Mouse (Mus musculus): ENCODE results near the gene Bcar3. TPM values are rescaled to one million over a fixed set of nuclear protein-coding genes. Genes with fewer than 3 reads are reported as not detected.

Gene Bcar3
- polyA plus RNA-seq, 1 experiment from 2014 or later = 24.9 TPM

DNA sequence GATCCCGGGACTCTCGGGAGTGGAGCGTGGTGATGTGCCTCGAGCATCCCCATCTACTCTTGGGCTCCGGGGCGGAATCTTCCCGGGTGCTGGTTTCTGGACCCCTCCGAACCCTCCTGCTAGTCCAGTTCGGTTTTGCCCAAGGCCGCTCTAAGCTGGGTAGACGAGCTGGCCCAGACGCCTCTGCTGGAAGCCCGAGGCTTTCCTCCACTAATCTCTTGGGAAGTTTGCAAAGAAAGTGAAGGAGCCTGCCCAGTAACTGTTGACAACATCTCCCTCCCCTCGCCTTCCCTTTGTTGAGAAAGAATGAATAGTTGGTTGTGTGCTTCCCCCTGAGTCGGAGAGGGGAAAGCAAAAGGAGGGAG is 126.5 kb downstream of the Bcar3 start:
- ChIA-PET CTCF (interaction anchor here (1.0 to 2.1 kb wide), 7 partner anchors 8 to 56 kb away, joined by 3 to 14 read pairs (median 4); no protein-coding TSS in a partner anchor), POLR2A (interaction anchor here (0.6 to 1.3 kb wide), 6 partner anchors 10 to 104 kb away, joined by 3 to 5 read pairs (median 4); no protein-coding TSS in a partner anchor)
- no peak for DNase-seq (ENCODE audit: low read depth, low spot score)
- peak; percentile 40 for ATAC-seq
- H3K27me3 ChIP-seq = no peaks in the 10 kb centered on the region
- in situ Hi-C loops (cut with MboI; ENCODE audit: low pct_unique_long_range_greater_than_20kb) = no loop called here
- no peak for TF ChIP-seq CTCF (IDR thresholded peaks at IDR 0.05)

DNA sequence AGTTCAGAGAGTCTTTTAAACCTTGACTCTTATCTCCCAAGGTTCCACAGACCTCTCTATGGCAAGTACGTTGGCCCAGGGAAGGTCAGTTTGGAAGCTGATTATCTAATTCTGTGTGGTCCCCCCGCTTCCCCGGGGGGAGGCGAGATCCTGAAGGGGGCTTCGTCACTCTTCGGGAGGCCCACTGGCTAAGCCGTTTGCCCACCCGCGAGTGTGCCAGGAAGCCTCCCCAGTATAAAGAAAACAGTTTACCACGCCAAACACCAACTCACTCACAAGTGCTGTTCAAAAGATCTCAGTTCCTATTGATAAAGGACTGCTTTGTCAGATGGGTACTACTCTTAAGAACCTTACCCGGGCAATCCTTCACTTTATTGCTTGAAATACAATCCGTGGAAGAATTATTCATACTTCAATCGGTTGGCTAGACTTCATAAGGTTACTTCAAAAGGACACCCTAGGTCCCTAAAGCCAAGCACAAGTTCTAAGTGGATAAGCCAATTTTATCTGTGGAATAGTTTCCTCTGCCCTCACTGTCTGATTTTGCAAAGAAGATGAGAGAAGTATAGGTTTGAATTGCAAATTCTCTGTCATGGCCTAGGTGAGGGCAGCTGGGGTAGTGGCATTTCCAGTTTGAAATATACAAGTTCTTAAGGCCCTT is 127.2 kb downstream of the Bcar3 start:
- ATAC-seq = no peak
- no peaks in the 10 kb centered on the region for H3K27me3 ChIP-seq
- in situ Hi-C loops (cut with MboI; ENCODE audit: low pct_unique_long_range_greater_than_20kb) = no loop called here

DNA sequence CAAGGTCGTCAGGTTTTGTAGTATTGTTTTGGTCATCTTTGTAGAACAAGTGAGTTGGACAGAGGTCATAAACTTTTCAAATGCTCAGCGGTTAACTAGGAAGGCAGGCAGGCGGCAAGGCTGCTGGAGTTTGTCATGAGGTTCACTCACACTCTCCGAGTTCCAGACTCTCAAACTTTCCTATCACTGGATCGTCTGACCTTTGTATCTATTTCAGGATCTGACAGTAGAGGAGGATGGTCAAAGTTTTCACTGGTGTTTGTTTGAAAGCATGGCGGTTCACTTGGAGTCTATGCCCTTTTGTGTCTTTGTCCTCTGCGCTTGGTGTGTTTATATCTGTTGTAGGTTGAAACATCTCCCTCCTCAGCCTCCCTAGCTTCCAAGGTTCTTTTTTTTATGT is 127.9 kb downstream of the Bcar3 start:
- CTCF ChIA-PET = interaction anchor here (1.1 to 1.6 kb wide), 4 partner anchors 10 to 37 kb away, joined by 3 to 6 read pairs (median 4); no protein-coding TSS in a partner anchor
- TF ChIP-seq CTCF (IDR thresholded peaks at IDR 0.05) = no peak
- DNase-seq (ENCODE audit: low read depth, low spot score) = no peak
- POLR2A ChIA-PET = no interaction called here
- no peaks in the 10 kb centered on the region for H3K27me3 ChIP-seq
- no peak for ATAC-seq
- in situ Hi-C loops (cut with MboI; ENCODE audit: low pct_unique_long_range_greater_than_20kb) = no loop called here

More for the DNA sequence above, 127.2 kb downstream of the Bcar3 start:
- POLR2A ChIA-PET = interaction anchor here (0.7 kb wide), 2 partner anchors 12 to 43 kb away, joined by 3 to 4 read pairs; no protein-coding TSS in a partner anchor
- no peak for DNase-seq (ENCODE audit: low read depth, low spot score)
- no peak for TF ChIP-seq CTCF (IDR thresholded peaks at IDR 0.05)
- CTCF ChIA-PET = interaction anchor here (1.0 to 2.1 kb wide), 5 partner anchors 9 to 57 kb away, joined by 3 to 14 read pairs (median 5); no protein-coding TSS in a partner anchor

DNA sequence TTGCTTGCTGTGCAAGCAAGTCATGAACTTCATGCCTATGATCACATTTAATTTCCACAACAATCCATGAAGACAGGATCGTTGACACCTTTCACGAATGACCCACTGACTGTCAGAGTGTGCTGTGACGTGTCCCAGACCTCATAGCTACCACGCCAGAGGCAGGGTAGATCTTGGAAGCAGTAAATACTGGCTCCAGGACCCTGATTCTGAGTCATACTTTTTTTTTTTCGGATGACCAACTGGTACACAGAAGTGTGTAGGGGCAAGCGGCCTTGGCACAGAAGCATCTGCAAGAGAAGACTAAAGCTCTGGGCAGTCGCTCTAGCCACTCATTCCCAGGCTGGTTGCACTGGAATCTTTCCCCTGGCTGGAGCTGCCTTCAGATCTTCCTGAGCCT is 128.3 kb downstream of the Bcar3 start:
- no peak for TF ChIP-seq CTCF (IDR thresholded peaks at IDR 0.05)
- ATAC-seq (no peak), DNase-seq (ENCODE audit: low read depth, low spot score) (no peak)
- POLR2A ChIA-PET = interaction anchor here (1.0 kb wide), 1 partner anchor 9 kb away, joined by 3 read pairs; no protein-coding TSS in a partner anchor
- in situ Hi-C loops (cut with MboI; ENCODE audit: low pct_unique_long_range_greater_than_20kb) = no loop called here
- CTCF ChIA-PET = interaction anchor here (1.0 to 1.6 kb wide), 5 partner anchors 9 to 36 kb away, joined by 3 to 6 read pairs (median 3); no protein-coding TSS in a partner anchor
- no peaks in the 10 kb centered on the region for H3K27me3 ChIP-seq

DNA sequence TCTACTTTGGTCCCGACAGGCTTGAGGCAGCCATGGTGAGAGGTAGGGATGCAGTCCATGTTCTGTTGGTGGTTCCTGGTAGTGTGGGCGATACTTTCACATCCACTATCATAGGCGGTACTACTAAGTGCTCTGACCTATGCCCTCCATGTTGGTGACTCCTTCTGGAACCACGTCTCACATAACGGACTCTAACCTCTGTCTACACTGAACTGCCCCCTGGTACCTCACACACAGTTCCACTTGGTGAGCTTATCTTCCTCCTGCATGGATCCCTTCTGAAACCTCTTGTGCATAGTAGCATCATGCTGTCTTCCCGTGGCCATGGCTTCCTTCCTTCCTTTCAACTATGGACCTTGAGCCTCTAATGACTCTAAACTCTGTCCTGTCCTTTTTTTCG is 129.7 kb downstream of the Bcar3 start:
- no peak for TF ChIP-seq CTCF (IDR thresholded peaks at IDR 0.05)
- H3K27me3 ChIP-seq = no peaks in the 10 kb centered on the region
- POLR2A ChIA-PET = no interaction called here
- CTCF ChIA-PET = interaction anchor here (1.1 to 1.6 kb wide), 2 partner anchors 12 to 27 kb away, joined by 3 to 6 read pairs; no protein-coding TSS in a partner anchor
- in situ Hi-C loops (cut with MboI; ENCODE audit: low pct_unique_long_range_greater_than_20kb) = no loop called here
- ATAC-seq (no peak), DNase-seq (ENCODE audit: low read depth, low spot score) (no peak)

DNA sequence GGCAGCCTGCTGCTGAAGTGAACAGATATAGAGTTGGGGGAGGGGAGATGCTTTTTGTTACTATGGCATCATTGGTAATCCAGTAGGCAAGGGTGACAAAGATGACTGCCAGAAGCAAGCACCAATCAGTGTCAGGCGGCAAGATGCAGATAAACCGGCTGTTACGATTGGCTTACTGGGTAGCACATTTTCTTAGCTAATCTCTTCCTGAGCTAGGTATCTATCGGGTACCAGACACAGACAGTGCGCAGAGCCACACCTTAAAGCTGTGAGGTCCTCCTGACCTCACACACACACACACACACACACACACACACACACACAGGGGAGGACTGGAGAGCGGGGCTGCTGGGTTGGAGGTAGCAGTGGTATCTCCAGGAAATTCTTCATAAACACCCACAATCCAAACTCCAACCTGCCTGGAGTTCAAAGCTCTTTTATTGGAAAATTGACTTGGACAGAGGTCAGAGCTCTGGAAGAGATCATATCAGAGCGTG is 134.4 kb downstream of the Bcar3 start:
- in situ Hi-C loops (cut with MboI; ENCODE audit: low pct_unique_long_range_greater_than_20kb) = no loop called here
- no peak for DNase-seq (ENCODE audit: low read depth, low spot score)
- no peak for TF ChIP-seq CTCF (IDR thresholded peaks at IDR 0.05)
- POLR2A ChIA-PET = interaction anchor here (0.6 kb wide), 1 partner anchor 23 kb away, joined by 4 read pairs; no protein-coding TSS in a partner anchor
- no peaks in the 10 kb centered on the region for H3K27me3 ChIP-seq
- CTCF ChIA-PET = interaction anchor here (1.2 kb wide), 1 partner anchor 9 kb away, joined by 3 read pairs; no protein-coding TSS in a partner anchor
- ATAC-seq = no peak

DNA sequence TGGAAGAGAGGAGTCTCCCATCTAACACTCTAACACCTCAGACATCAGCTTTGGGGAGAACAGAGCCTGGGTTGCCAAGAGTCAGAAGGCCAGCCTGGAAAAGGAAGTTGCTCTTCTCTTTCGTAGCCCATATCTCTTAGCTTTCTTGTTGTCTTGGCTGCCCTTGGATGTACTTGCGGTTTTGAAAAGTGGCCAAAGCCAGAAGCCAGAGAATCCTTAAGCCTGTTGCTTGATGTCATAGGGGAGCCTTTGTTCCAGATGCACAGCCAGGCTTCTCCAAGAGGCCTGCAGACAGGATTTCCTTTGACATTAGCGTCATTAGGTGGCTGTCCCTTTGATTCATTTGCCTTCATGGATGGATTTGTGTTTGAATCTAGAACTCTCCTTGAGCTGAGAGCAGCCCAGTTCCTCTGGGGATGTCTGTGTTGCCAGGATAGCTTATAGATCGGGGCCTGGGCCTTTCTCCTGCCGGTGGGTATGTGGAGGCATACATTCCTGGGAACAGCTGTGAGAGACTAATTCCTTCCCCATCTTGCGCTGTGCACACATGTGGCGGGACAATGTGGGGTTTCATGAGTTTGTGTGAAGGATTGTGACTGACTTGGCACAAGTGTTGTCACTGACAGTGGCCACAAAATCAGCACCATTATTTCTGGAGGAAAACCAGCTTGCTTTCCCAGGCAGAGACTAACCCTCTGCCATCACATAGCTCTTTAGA is 137.0 kb downstream of the Bcar3 start:
- no peak for DNase-seq (ENCODE audit: low read depth, low spot score)
- in situ Hi-C loops (cut with MboI; ENCODE audit: low pct_unique_long_range_greater_than_20kb) = no loop called here
- POLR2A ChIA-PET = interaction anchor here (1.4 kb wide), 1 partner anchor 8 kb away, joined by 3 read pairs; no protein-coding TSS in a partner anchor

DNA sequence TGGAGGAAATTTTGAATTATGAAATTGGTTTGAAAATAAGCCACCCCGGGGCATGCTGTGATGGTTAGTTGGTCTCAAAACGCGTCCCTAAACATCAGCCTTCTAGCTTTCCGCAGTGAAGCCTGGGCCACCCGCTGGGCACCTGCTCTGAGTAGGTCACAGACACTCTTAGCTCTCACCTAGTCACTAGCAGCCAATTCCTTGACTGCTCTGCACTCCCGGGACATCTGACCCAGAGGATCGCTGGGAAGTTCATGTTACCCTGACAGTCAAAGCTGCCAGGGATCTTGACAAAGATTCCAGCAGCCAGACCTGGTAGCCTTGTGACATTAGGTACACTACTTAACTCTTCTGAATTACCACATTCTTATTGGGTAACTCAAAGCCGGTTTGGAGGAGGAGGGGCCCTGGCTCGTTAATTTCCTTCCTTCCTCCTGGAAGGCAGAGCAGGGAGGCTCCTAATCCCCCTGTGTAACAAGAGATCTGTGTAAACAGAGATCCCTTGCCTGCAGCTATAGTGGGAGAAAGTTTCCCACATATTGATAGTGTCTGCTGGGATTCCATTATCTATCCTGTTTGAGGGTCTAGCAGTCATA is 139.0 kb downstream of the Bcar3 start:
- ATAC-seq (no peak), DNase-seq (ENCODE audit: low read depth, low spot score) (no peak)
- ChIA-PET CTCF (interaction anchor here (1.2 kb wide), 1 partner anchor 11 kb away, joined by 3 read pairs; no protein-coding TSS in a partner anchor), POLR2A (interaction anchor here (0.5 to 0.7 kb wide), 2 partner anchors 12 to 13 kb away, joined by 3 to 4 read pairs; no protein-coding TSS in a partner anchor)
- no peaks in the 10 kb centered on the region for H3K27me3 ChIP-seq
- no peak for TF ChIP-seq CTCF (IDR thresholded peaks at IDR 0.05)
- in situ Hi-C loops (cut with MboI; ENCODE audit: low pct_unique_long_range_greater_than_20kb) = no loop called here

More for the DNA sequence above, 137.0 kb downstream of the Bcar3 start:
- ATAC-seq = no peak
- no peaks in the 10 kb centered on the region for H3K27me3 ChIP-seq
- CTCF ChIA-PET = interaction anchor here (0.9 to 2.6 kb wide), 6 partner anchors 9 to 118 kb away, joined by 3 to 14 read pairs (median 6); no protein-coding TSS in a partner anchor
- TF ChIP-seq CTCF (IDR thresholded peaks at IDR 0.05) = no peak

DNA sequence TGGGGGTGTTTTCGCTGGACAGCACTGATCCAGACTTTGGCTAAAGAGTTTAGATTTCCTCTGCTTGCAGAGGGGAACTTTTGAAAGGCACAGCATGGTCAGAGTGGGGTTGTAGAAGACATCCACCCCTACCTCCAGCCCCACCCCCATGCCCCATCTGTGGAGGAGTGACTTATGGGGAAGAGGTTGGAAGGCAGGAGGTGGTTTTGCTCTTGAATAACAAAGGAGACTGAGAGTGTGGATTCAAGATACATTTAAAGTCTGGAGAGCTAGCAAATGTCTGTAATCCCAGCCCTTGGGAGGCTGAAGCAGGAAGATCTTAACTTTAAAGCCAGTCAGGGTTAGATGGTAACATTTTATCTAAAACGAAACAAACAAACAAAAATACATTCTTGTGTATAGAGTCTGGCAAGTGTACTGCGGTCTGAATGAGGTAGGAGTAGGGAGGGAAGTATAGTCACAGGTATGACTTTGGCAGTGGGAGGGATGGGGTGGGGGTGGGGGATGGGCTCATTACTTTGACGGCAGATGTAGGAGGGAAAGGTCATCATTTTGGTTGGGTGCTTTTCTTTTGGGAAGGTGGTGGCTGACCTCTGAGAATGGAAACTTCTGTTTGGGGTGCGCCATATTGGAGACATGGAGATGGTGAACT is 140.2 kb downstream of the Bcar3 start:
- DNase-seq (ENCODE audit: low read depth, low spot score) (no peak), ATAC-seq (no peak)
- POLR2A ChIA-PET = no interaction called here
- in situ Hi-C loops (cut with MboI; ENCODE audit: low pct_unique_long_range_greater_than_20kb) = no loop called here
- no peak for TF ChIP-seq CTCF (IDR thresholded peaks at IDR 0.05)
- CTCF ChIA-PET = interaction anchor here (1.0 to 1.4 kb wide), 5 partner anchors 12 to 120 kb away, joined by 3 to 4 read pairs (median 3); no protein-coding TSS in a partner anchor
- no peaks in the 10 kb centered on the region for H3K27me3 ChIP-seq

Data from Patski (cell line).